Mouse (Mus musculus): ENCODE results near the gene Gpr25.
A peak's percentile ranks its signal among the peaks of the same experiment; 100 is the strongest.

Gpr25 gene

DNA sequence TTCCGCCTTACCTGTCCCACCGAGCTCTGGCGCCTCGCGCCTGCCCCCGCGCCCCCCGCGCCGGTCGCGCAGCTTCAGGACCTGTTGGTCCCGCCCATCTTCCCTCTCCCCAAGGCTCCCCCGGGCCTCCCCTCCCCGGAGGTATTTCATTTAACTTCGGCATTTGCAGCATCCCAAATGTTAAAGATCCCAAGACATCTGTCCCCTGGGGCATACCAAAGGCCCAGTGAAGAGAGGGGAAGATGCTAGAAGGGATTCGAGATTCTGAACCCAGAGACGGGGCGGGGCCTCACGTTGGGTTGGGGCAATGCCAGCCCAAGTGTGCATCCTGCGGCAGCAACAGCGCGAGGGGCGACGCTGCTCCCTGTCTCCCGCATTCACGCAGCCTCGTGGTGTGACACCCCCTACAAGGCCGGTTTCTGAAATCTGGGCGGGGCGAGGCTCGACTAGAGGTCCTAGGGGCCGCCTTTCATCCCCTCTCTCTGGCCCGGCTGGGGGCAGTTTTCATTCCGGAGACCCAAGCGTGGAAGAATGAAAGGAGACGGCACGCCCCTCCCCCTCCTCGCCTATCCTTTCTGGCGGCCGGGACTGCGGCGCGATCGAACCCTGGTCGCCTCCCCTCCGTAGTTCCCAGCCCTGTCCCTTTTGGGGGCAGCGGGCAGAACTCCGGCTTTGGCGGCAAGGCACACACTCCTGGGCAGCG lies 26.6 kb downstream of the Gpr25 start, which contains the start of gene Inava:
Gene Inava (minus strand): TSS at position 373 of the 703 bp plus-strand sequence.
- peak in 1 of 2 experiments; percentile 43 for DNase-seq (ENCODE audit: low spot score in 2 of 2)

DNA sequence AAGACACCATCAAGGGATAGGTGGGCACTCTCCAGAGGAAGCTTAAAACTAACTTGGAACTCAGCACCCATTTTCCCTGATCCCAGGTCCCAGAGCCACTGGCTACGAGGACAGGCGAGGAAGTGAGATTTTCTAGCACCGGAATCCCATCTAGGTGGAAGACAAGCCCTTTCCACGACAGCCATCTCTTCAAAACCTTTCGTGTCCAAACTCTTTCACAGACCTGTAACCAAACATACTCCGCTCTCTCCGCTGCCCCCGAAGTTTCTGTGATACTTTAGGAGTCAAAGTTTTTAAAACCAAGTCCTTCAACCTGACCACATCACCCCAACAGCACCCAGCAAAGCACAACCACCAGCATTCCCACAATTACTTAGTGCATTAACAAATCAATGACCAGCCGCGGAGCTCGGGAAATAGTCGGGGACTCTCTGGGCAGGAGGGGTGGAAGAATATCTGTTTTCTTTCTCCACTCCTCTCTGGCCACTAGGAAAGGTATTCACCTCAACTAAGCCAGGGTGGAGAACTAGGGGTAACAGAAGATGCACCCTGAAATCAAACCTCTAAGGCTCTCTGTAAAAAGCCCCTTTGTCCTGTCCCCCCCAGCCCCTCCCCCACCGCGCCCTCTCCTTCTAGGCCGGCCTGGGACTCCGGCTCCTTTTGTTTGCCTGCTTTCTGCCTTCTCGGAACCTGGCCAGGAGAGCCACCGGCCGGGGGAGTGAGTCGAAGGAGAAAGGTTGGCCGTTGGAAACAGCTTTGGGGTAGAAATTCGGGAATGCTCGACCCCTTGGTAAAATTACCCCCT lies 27.5 kb downstream of the Gpr25 start:
- no peak for DNase-seq (ENCODE audit: low spot score in 2 of 2)

GRCm38 (mm10) chr1:136232285-136232926 lies 28.3 kb downstream of the Gpr25 start:
- DNase-seq (ENCODE audit: low spot score in 2 of 2) = no peak

GRCm38 (mm10) chr1:136231596-136231995 lies 29.1 kb downstream of the Gpr25 start:
- no peak for DNase-seq (ENCODE audit: low spot score in 2 of 2)

- DNase-seq (ENCODE audit: low spot score in 2 of 2) = no peak
These were observed 30.5 kb downstream of the Gpr25 start for GRCm38 (mm10) chr1:136230201-136230600.

DNA sequence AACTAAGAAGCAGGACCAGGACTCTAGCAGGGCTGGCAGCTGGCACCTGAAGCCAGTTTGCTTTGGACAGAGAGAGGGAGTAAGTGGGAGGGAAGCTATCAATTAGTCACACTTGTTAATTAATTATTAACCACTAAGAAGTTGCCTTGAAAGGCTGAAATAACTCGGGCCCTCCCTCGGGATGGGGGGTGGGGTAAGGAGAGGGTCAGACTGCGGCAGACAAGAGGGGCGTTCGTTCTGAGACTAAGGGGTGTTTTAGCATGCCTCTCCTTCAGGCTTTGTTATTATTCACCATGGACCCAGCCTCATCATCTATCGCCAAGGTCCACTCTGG lies 31.7 kb downstream of the Gpr25 start:
- DNase-seq (ENCODE audit: low spot score in 2 of 2) = no peak

DNA sequence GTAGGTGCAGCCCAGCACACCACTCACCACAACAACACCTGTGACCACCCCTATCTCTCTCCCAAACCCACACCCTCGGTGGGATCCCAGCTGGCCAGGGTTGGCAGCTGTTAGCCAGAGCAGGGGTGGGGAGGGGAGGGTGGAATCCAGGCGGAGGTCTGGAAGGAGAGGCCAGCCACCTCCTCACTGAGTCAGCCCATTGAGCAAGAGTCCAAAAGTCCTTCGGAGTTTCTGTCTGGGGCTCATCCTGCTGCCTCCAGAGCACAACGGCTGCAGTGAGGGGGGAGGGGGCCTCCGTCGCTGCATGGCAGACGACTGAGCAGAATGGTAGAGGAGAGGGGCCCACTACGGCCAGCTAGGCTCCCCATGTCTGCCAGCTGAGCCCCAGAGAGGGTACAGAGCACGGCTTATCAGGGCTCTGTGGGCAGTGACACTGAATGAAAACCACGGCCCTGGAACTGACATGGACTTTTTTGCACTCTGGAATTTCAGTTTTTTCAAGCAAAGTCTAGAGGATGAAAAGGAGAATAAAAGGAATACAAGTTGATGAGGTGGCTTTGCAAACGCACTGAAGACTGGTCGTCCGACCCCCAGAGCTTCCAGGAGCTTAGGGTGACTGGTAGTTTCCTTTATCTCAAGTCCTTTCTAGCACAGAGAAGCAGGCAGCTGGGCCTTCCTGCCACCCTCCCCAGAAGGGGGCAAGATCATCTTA lies 32.2 kb downstream of the Gpr25 start:
- DNase-seq (ENCODE audit: low spot score in 2 of 2) = no peak

DNA sequence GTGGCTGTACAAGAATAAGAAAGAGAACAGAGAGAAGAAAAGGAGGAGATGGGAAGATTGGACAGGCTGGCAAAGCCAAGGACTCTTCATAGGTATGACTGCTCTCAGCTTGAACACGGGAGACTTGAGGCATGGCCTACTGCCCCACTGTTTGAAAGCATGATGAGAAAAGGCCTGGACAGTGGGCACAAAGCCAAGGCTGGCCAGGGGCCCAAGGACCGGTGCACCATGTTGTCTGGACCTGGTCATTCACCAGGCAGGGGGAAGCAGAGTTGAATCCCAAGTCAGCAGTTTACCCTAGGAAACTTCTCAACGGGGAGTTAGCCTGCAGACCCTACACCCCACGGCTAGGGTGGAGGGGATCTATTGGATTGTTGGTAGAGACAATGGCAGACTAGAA lies 32.8 kb downstream of the Gpr25 start:
- DNase-seq (ENCODE audit: low spot score in 2 of 2) = no peak

GRCm38 (mm10) chr1:136226626-136227025 lies 34.0 kb downstream of the Gpr25 start:
- DNase-seq (ENCODE audit: low spot score in 2 of 2) = no peak

DNA sequence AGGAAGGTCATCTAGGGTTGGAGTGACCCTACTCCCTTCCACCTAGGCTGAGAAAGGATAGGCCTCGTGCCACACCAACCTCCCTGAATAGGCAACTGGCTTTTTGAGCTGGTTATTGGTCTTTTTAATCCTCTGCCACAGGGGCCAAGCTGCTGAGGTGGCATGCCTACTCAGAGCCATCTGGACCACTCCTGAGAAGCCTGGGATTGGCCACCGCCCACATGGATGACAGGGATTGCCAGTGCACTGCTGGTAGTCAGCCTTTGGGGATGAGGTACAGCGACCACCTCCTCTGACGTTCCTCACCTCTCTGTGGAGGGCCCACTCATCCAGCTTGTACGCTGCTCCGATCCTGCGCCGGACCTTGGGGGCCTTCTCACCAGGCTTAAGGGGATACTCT lies 34.8 kb downstream of the Gpr25 start:
- no peak for DNase-seq (ENCODE audit: low spot score in 2 of 2)

DNA sequence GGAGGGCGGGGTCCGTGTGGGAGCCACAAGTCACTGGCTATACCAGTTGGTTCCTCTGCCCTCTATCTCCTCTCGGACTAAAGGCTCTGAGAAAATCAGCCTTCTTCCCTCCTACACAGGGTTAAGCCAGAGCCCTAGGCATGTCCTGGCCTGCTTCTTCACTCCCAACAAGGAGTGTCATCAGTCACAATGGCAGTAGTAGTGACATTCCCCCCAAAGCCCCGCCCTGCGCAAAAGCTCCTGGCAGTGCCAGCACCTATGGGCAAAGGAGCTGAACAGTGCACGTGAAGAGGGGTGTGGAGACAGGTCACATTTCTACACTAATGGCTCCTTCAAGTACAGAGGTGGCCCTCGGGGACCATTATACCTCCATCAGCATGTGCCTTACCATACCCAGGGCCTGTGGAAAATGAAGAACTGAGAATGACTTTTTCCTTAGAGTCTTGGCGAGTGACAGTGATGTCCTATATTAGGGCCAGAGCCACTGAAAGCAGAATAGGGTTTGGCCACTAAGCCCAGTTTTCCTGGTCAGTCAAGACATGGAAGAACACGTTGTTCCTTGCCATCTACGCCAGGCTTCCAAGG lies 36.8 kb downstream of the Gpr25 start:
- DNase-seq (ENCODE audit: low spot score in 2 of 2) = no peak

GRCm38 (mm10) chr1:136222386-136222785 lies 38.3 kb downstream of the Gpr25 start:
- DNase-seq (ENCODE audit: low spot score in 2 of 2) = no peak

- no peak for DNase-seq (ENCODE audit: low spot score in 2 of 2)
These were observed 40.4 kb downstream of the Gpr25 start for GRCm38 (mm10) chr1:136220037-136220871.

DNA sequence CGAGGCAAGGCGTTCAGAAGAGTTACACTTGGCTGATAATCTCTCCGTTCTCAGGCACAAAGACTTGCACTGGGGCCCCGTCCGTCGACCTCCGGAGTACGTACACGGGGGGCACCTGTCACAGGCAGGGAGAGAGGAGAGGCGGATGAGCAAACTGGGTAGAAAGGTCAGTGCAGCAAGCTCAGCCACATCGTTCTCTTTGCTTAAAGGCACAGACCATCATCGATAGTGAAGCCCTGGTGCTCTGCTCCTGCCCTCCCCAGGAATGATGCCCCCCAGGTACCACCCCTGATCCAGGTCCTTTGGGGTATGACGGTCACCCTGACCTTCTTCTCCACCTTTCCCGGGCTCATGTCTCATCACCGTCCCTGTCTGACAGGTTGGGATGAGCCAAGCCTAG lies 46.4 kb downstream of the Gpr25 start:
- no peak for DNase-seq (ENCODE audit: low spot score in 2 of 2)

- no peak for DNase-seq (ENCODE audit: low spot score in 2 of 2)
These were observed 47.9 kb downstream of the Gpr25 start, which contains the start of gene Mroh3 for GRCm38 (mm10) chr1:136212803-136213202. Gene Mroh3, minus strand, starts transcription at chr1:136212828.
